Comparison of ENCODE assay signal across 14 mouse cellular contexts in genomic region chr9:107679501-107679900, GRCm38 (mm10). TPM values are rescaled to one million over a fixed set of nuclear protein-coding genes. Genes with fewer than 3 reads are reported as not detected.
"Had no signal": no experiment of that assay in that cellular context is flagged by ENCODE, and none has a peak within 500 bp of the region (broad histone marks: within the 10 kb centered on the region; RNA-seq: fewer than 3 reads in every experiment).

Gnat1 (minus strand) TSS chr9:107679712.

- H3K27ac ChIP-seq: liver, embryonic 15.5 days; midbrain, embryonic 15.5 days; stomach, embryonic 15.5 days had no signal

- H3K4me2 ChIP-seq: liver, embryonic 11.5 days; liver, embryonic 15.5 days; midbrain, embryonic 15.5 days; stomach, embryonic 15.5 days had no signal

- H3K9me3 ChIP-seq: liver, embryonic 15.5 days; midbrain, embryonic 15.5 days; stomach, embryonic 15.5 days had no signal

- H3K9ac ChIP-seq: liver, embryonic 15.5 days; midbrain, embryonic 15.5 days; stomach, embryonic 15.5 days had no signal

- DNase-seq: kidney, adult 11 months; kidney, adult 9 months; kidney, postnatal 10 days; left cerebral cortex, postnatal 4 days; lung, adult 2 months; lung, postnatal 36 days; thymus, postnatal 4 days had no signal

- ATAC-seq: lung, postnatal 0 days; midbrain, embryonic 15.5 days had no signal

- H3K36me3 ChIP-seq: liver, embryonic 15.5 days had no signal

- H3K4me3 ChIP-seq: liver, embryonic 15.5 days; midbrain, embryonic 15.5 days; stomach, embryonic 15.5 days had no signal

RNA-seq across cellular contexts. Expression of gene Gnat1, which starts in this region (rescaled TPM):
- total RNA-seq: megakaryocyte progenitor cell, adult 5-6 weeks had no signal
- polyA plus RNA-seq: spleen, adult 2 months had no signal
